In genomic region chr4:154543128-154543527, GRCm38 (mm10) we compare ENCODE assay signal across 8 mouse cellular contexts.
DNase-seq lines count a peak whose midpoint lies in the region; ATAC-seq lines count a peak whose summit lies in the region.

No protein-coding gene starts in this region.

- peak; percentile 52 to 67 for DNase-seq in cerebellum, postnatal 14 days
- no peak for DNase-seq in cerebellum, adult 9-11 months
- no peak for DNase-seq in neural tube, embryonic 11.5 days (ENCODE audit: low spot score)
- DNase-seq in neural tube, embryonic 10.5 days (ENCODE audit: extremely low spot score, low spot score), result no peak
- DNase-seq in ovary, postnatal 14 days (ENCODE audit: low spot score), result no peak
- DNase-seq in Muller cell, postnatal 12 days (ENCODE audit: inconsistent ontology term), result no peak

- H3K36me3 ChIP-seq in neural tube, embryonic 11.5 days (ENCODE audit: control insufficient read depth, insufficient read depth, low read length), result no peaks in the 10 kb centered on the region
- no peaks in the 10 kb centered on the region for H3K36me3 ChIP-seq in intestine, embryonic 15.5 days
- H3K36me3 ChIP-seq in stomach, embryonic 14.5 days (ENCODE audit: control insufficient read depth, insufficient read depth, low read length), result no peaks in the 10 kb centered on the region

- H3K27ac ChIP-seq in neural tube, embryonic 11.5 days (ENCODE audit: low read depth, low read length), result no peak overlapping the region
- H3K27ac ChIP-seq in intestine, embryonic 15.5 days, result peak overlapping the region; percentile 73
- H3K27ac ChIP-seq in stomach, embryonic 14.5 days (ENCODE audit: low read length), result peak overlapping the region; percentile 18; the same call in 1 of the 2 replicates

- H3K9ac ChIP-seq in neural tube, embryonic 11.5 days (ENCODE audit: low read length), result no peak overlapping the region
- H3K9ac ChIP-seq in intestine, embryonic 15.5 days, result no peak overlapping the region
- no peak overlapping the region for H3K9ac ChIP-seq in stomach, embryonic 14.5 days (replicated peaks; ENCODE audit: low read depth, low read length)

- no peaks in the 10 kb centered on the region for H3K9me3 ChIP-seq in neural tube, embryonic 11.5 days (ENCODE audit: control insufficient read depth, low read length)
- no peaks in the 10 kb centered on the region for H3K9me3 ChIP-seq in intestine, embryonic 15.5 days
- no peaks in the 10 kb centered on the region for H3K9me3 ChIP-seq in stomach, embryonic 14.5 days (ENCODE audit: control insufficient read depth, low read depth, low read length)

- no peak overlapping the region for H3K4me3 ChIP-seq in neural tube, embryonic 11.5 days (ENCODE audit: low read depth, low read length)
- no peak overlapping the region for H3K4me3 ChIP-seq in intestine, embryonic 15.5 days (replicated peaks)
- no peak overlapping the region for H3K4me3 ChIP-seq in stomach, embryonic 14.5 days (ENCODE audit: low read depth, low read length)

- ATAC-seq in neural tube, embryonic 11.5 days (ENCODE audit: insufficient read depth, low FRiP score, low TSS enrichment), result 0 out of 2 replicates have a peak, but pooled peaks have one; percentile 42
- ATAC-seq in intestine, embryonic 15.5 days, result peak; percentile 7; the same call in 1 of the 2 replicates
- ATAC-seq in stomach, embryonic 14.5 days (ENCODE audit: insufficient number of reproducible peaks, insufficient read depth, low FRiP score, low read depth), result no peak

- no peak overlapping the region for H3K4me2 ChIP-seq in neural tube, embryonic 11.5 days (ENCODE audit: low read depth)
- H3K4me2 ChIP-seq in intestine, embryonic 15.5 days (replicated peaks), result peak overlapping the region; percentile 22; the same call in 1 of the 2 replicates
- peak overlapping the region; percentile 20; the same call in 1 of the 2 replicates for H3K4me2 ChIP-seq in stomach, embryonic 14.5 days (replicated peaks; ENCODE audit: low read depth, low read length)

- H3K27me3 ChIP-seq in neural tube, embryonic 11.5 days (ENCODE audit: control insufficient read depth, insufficient read depth, low read length), result peaks cover 4% of the 10 kb centered on the region; the same call in 1 of the 2 replicates
- no peaks in the 10 kb centered on the region for H3K27me3 ChIP-seq in intestine, embryonic 15.5 days (replicated peaks)
- H3K27me3 ChIP-seq in stomach, embryonic 14.5 days (ENCODE audit: control insufficient read depth, insufficient read depth, low read length), result peaks cover 3% of the 10 kb centered on the region; the same call in 1 of the 2 replicates

- 58% methylated on average over 4 of the region's 4 CpGs for WGBS in neural tube, embryonic 11.5 days
- WGBS in intestine, embryonic 15.5 days, result 56% methylated on average over 4 of the region's 4 CpGs
- 55% methylated on average over 4 of the region's 4 CpGs for WGBS in stomach, embryonic 14.5 days

- peaks cover 38% of the 10 kb centered on the region for H3K4me1 ChIP-seq in neural tube, embryonic 11.5 days (ENCODE audit: control insufficient read depth, insufficient read depth, low read length)
- H3K4me1 ChIP-seq in intestine, embryonic 15.5 days (replicated peaks), result peaks cover 41% of the 10 kb centered on the region
- peaks cover 24% of the 10 kb centered on the region; the same call in 1 of the 2 replicates for H3K4me1 ChIP-seq in stomach, embryonic 14.5 days (ENCODE audit: control insufficient read depth, insufficient read depth, low read length)

Comparison
In these comparisons a context has a peak if more than half of its experiments do, and no peak if none do; other contexts are left out.
1. DNase-seq: peak in cerebellum, postnatal 14 days (2 of 2); none in cerebellum, adult 9-11 months (single experiment), neural tube, embryonic 11.5 days (single experiment), neural tube, embryonic 10.5 days (single experiment), ovary, postnatal 14 days (single experiment) and Muller cell, postnatal 12 days (single experiment).